Mouse (Mus musculus) midbrain, embryonic 12.5 days (tissue): Measurements from ENCODE around the gene Olfr718-ps1. TPM values are rescaled to one million over a fixed set of nuclear protein-coding genes. Genes with fewer than 3 reads are reported as not detected.
"Not testable (repeated sequence)": the region's sequence is repeated elsewhere in the genome, so short reads cannot be mapped to it uniquely, and the experiment has no call there.

Experiments used
- ATAC-seq: fragments of 200-750 bp; cut with Nextera tagmentation; 2 replicates; pipeline ENCODE4 v1.8.0; 2017; ENCODE audit warnings: low read depth, moderate TSS enrichment, moderate library complexity; ENCODE audit not compliant: low FRiP score
- H3K27ac ChIP-seq: fragments of 300-500 bp; sonication (generic); replicated peaks from 2 replicates; pipeline ENCODE4 v1.5.1; 2016; ENCODE audit warnings: mild to moderate bottlenecking
- H3K27me3 ChIP-seq: fragments of 300-500 bp; sonication (generic); 2 replicates; pipeline ENCODE4 v1.6.1; 2016; ENCODE audit warnings: mild to moderate bottlenecking
- H3K36me3 ChIP-seq: fragments of 300-500 bp; sonication (generic); 2 replicates; pipeline ENCODE4 v1.6.1; 2016
- H3K4me1 ChIP-seq: fragments of 300-500 bp; sonication (generic); 2 replicates; pipeline ENCODE4 v1.6.1; 2016
- H3K4me2 ChIP-seq: fragments of 300-500 bp; sonication (generic); replicated peaks from 2 replicates; pipeline ENCODE4 v1.6.1; 2016; ENCODE audit warnings: mild to moderate bottlenecking, moderate library complexity
- H3K4me3 ChIP-seq: fragments of 300-500 bp; sonication (generic); 2 replicates; pipeline ENCODE4 v1.5.1; 2016; ENCODE audit warnings: mild to moderate bottlenecking
- H3K9ac ChIP-seq: fragments of 300-500 bp; sonication (generic); replicated peaks from 2 replicates; pipeline ENCODE4 v1.6.1; 2016; ENCODE audit warnings: mild to moderate bottlenecking, moderate library complexity
- H3K9me3 ChIP-seq: fragments of 300-500 bp; sonication (generic); 2 replicates; pipeline ENCODE4 v1.6.1; 2016; ENCODE audit warnings: mild to moderate bottlenecking
- WGBS: fragments of 180-500 bp; shearing (Covaris S2); methylation state at CpG from one replicate; pipeline ENCODE4 v1.1.7; 2016; 5-methylcytosine and 5-hydroxymethylcytosine counted together
- polyA plus RNA-seq: library from polyadenylated mRNA; unstranded; fragments of >200 nt; fragmentation: Nextera tagmentation; extraction: Ambion mirVana; gene quantifications from 2 replicates; pipeline ENCODE4 v1.2.1, GENCODE M21; 2016

Gene Olfr718-ps1
- polyA plus RNA-seq, result not detected in 2 replicates

DNA sequence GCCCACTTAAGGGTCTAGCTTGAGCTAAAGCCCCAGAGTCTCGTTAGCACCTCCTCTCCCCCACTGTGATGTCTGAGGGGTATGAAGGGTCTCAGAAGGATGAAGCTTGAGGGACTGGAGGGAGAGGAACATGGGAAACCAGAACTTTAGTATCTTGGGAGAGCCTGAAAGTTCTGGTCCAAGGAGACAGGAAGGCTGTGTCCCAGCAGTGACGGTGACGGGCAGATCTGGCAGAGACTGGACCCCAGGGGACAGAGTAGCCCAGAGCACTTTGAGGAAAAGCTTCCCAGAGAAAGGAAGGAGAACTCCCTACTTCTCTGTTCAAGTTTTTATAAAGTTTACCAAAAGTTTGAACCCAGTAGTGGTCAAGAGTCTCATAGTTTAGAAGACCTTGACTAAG lies at the start of gene Olfr718-ps1:
TSS of gene Olfr718-ps1 (minus strand) at position 101 of the 400 bp plus-strand sequence.
- Histone ChIP-seq H3K4me3 (no peak within 1 kb of the TSS), H3K9me3 (peaks cover 13% of the 10 kb centered on the region; the same call in 1 of the 2 replicates), H3K9ac (no peak within 1 kb of the TSS), H3K4me1 (no peaks in the 10 kb centered on the region), H3K36me3 (no peaks in the 10 kb centered on the region), H3K4me2 (no peak within 1 kb of the TSS), H3K27ac (no peak within 1 kb of the TSS), H3K27me3 (no peaks in the 10 kb centered on the region)
- WGBS, result 79% methylated on average over 3 of the region's 3 CpGs
- no peak for ATAC-seq

DNA sequence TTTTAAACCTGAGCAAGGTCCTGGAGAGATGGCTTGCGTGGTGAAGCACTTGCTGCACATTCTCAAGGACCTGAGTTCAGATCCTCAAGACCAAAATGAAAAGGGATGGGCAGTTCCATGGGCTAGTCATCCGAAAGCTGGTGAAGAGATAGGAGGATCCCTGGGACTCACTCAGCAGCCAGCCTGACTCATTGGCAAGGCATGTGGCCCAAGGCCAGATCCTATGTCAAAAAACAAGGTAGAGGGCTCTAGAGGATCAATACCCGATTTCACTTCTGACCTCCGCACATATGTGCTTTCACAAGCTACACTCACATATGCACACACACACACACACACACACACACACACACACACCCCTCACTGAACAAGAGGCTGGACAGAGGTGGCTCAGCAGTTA lies 49.1 kb upstream of the Olfr718-ps1 start:
- Histone ChIP-seq H3K4me1 (no peaks in the 10 kb centered on the region), H3K27ac (no peak overlapping the region), H3K9me3 (no peaks in the 10 kb centered on the region), H3K27me3 (no peaks in the 10 kb centered on the region), H3K9ac (no peak overlapping the region), H3K4me2 (no peak overlapping the region), H3K4me3 (no peak overlapping the region), H3K36me3 (no peaks in the 10 kb centered on the region)
- WGBS, result 84% methylated on average over 4 of the region's 4 CpGs
- ATAC-seq, result no peak

DNA sequence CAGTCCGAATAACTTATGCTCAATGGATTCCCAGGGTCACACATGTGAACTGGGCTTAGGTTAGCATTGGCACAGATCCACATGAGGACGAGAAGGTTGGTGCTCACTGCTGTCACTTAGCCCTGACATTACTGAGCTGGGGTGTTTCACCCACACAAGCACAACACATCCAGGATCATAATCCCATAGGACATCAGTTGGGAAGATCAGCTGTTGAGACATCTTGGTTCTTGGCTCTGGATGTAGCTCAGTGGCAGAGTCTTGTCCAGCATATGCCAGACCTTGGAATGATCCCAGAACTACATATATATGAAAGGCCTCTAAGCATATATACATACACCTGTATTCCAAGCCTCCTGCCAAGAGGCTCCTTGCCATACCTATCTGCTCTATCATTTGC lies 47.8 kb upstream of the Olfr718-ps1 start:
- H3K9ac ChIP-seq, result no peak overlapping the region
- no peaks in the 10 kb centered on the region for H3K36me3 ChIP-seq
- ATAC-seq, result no peak
- H3K9me3 ChIP-seq, result no peaks in the 10 kb centered on the region
- no peaks in the 10 kb centered on the region for H3K4me1 ChIP-seq
- H3K4me2 ChIP-seq, result no peak overlapping the region
- no peak overlapping the region for H3K4me3 ChIP-seq
- no peak overlapping the region for H3K27ac ChIP-seq
- H3K27me3 ChIP-seq, result no peaks in the 10 kb centered on the region
- 74% methylated on average over 2 of the region's 2 CpGs for WGBS

DNA sequence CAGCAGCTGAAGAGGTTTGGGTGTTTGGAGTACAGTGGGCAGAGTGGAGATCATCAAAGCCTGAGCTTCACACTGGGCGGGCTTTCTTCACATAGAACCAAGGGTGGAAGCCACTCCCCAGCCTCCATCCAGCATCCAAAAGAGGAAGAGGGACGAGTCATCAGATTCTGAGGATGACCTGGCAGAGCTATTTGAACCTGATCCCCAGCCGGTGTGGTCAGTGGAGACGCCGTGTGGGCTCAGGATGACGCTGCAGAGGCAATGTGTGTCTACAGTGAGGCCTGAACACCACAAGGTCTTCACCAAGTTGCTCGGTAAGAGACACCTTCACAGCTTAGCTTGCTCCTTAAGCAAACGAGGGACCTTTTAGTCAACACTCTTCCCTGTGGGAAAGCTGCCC lies 47.4 kb upstream of the Olfr718-ps1 start:
- ATAC-seq, H3K27ac ChIP-seq, H3K27me3 ChIP-seq, H3K4me3 ChIP-seq, H3K9me3 ChIP-seq, H3K9ac ChIP-seq, H3K36me3 ChIP-seq, H3K4me2 ChIP-seq, H3K4me1 ChIP-seq: not testable (repeated sequence)
- WGBS, result 74% methylated on average over 8 of the region's 8 CpGs

DNA sequence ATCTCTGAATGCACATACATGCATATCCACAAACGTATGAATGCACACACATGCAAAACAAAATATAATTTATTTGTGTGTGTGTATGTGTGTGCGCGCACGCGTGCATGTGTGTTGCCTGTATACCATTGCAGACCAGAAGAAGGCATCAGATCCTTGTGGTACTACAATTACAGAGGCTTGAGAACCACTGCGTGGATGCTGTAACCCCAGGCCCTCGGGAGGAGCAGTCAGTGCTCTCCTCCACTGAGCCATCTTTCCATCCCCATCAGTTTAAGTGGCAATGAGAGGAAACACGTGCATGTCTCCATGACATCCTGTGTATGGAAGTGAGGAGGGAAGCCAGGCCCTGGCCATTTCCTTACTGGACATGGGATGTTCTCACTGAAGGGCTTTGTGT lies 45.4 kb upstream of the Olfr718-ps1 start:
- Histone ChIP-seq H3K4me2 (no peak overlapping the region), H3K27ac (no peak overlapping the region), H3K9ac (no peak overlapping the region), H3K9me3 (no peaks in the 10 kb centered on the region), H3K4me1 (no peaks in the 10 kb centered on the region), H3K36me3 (no peaks in the 10 kb centered on the region), H3K27me3 (no peaks in the 10 kb centered on the region), H3K4me3 (no peak overlapping the region)
- WGBS, result 94% methylated on average over 8 of the region's 8 CpGs
- ATAC-seq, result no peak

DNA sequence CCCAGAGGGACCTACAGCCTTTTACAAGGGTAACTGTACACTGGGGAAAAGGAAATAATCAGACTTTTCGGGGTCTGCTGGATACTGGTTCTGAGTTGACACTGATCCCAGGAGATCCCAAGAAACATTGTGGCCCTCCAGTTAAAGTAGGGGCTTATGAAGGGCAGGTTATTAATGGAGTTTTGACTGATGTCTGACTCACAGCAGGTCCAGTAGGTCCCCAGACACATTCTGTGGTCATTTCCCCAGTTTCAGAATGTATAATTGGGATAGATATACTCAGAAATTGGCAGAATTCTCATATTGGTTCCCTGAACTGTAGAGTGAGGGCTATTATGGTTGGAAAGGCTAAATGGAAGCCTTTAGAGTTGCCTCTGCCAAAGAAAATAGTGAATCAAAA lies 40.6 kb upstream of the Olfr718-ps1 start:
- not testable (repeated sequence) for H3K4me3 ChIP-seq, H3K9ac ChIP-seq, H3K36me3 ChIP-seq, ATAC-seq, H3K4me1 ChIP-seq, H3K9me3 ChIP-seq, H3K4me2 ChIP-seq, H3K27ac ChIP-seq
- WGBS, result 71% methylated on average over 1 of the region's 1 CpGs
- peaks cover 12% of the 10 kb centered on the region; the same call in 1 of the 2 replicates for H3K27me3 ChIP-seq

DNA sequence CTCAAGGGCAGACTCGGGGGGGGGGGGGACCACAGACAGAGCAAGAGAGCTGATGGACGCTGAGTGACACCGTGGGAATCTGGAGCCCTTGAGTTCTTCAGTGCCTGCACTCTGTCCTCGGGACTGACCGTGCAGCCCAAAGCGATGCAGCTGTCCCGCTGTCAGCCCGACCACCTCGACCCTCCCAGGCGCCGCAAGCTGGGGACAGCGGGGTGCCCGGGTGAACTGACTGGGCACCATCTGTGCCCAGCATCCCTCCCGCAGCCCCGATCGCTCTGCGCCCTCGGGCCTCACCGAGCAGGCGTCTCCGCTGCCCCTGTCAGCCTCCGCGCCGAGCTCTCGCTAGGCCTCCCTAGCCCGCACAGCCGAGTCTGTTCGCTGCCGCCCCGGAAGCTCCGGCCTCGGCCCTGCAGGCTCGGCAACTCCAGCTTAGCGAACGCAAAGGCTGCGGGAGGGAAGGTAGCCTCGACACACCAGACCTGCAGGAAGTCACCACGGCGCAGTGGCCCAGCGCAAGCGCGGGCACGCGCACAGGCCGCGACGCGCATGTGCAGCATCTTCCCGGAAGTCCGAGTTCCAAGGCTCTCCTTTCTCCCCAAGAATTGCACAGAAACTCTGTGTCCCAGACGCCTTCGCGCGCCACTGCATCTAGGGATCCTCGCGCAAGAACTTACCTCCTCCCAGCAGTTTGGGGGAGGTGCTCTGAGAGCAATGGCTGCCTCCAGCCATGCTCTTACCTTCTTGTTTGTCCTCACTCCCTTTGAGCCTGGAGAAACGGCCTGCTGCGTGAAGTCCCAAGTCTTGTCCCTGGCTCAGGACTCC lies 33.1 kb upstream of the Olfr718-ps1 start, which contains the start of the genes Rbak and Spdye4b:
TSS of gene Rbak (minus strand) at position 521 of the 822 bp plus-strand sequence.
TSS of gene Spdye4b (plus strand) at position 763 of the 822 bp plus-strand sequence.
- Histone ChIP-seq H3K4me3 (peak within 1 kb of the TSS; percentile 84), H3K36me3 (peaks cover 29% of the 10 kb centered on the region), H3K4me1 (peaks cover 12% of the 10 kb centered on the region), H3K27me3 (peaks cover 12% of the 10 kb centered on the region; the same call in 1 of the 2 replicates), H3K27ac (peak within 1 kb of the TSS; percentile 86), H3K9ac (peak within 1 kb of the TSS; percentile 85), H3K9me3 (no peaks in the 10 kb centered on the region), H3K4me2 (peak within 1 kb of the TSS; percentile 91)
- WGBS, result under 1% methylated on average over 58 of the region's 58 CpGs
- peak; percentile 97 for ATAC-seq

DNA sequence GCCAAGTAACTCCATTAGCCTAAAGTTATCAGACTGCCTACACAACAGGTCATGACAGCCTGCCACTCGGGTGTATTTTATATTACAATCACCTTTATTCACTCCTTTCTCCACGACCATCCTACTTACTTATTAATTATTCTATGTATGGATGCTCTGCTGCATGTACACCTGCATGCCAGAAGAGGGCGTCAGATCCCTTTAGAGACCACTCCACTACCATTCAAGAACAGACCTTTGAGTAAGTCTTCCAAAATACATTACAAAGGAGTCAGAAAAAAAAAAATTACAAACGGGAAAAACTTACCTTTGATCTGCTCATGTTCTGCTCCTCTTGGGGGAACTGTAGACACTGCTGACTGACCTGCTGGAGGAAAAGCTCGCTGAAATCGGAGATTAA lies 31.8 kb upstream of the Olfr718-ps1 start:
- Histone ChIP-seq H3K9ac (0 out of 2 replicates have a peak overlapping the region, but pooled peaks have one; percentile 85), H3K27ac (no peak overlapping the region), H3K9me3 (no peaks in the 10 kb centered on the region), H3K4me3 (peak overlapping the region; percentile 84; the same call in 1 of the 2 replicates), H3K36me3 (peaks cover 42% of the 10 kb centered on the region), H3K4me2 (peak overlapping the region; percentile 91), H3K27me3 (0 out of 2 replicates have a peak, but pooled peaks cover 4% of the 10 kb centered on the region), H3K4me1 (peaks cover 12% of the 10 kb centered on the region)
- WGBS, result 40% methylated on average over 6 of the region's 6 CpGs
- no peak for ATAC-seq

DNA sequence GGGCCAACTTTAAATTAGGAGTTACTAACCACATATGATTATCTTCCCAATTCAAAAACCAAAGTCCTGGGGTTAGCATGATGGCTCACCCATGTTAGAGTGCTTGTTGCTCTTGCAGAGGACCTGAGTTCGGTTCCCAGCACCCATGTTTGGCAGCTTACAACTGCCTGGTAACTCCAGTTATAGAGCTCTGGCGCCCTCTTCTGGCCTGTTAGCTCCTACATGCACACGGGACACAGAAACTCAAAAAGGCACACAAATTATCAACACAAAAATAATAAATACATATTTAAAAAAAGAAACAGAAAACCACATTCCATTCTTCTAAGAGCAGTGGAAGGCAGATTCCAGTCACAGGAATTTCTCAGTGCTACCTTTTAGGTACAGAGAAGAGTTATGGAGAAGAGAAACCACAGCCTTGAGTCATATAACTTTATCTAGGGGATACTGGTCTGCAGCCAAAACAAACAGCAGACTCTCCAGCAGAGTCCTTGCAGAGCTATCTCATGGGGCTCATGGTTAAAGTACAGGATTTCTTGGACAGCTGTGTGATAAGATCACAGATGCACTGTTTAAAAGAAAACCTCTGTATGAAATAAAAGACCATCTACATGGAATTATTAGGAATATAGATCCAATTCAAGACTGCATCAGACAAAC lies 30.3 kb upstream of the Olfr718-ps1 start:
- H3K4me2 ChIP-seq, result no peak overlapping the region
- WGBS, result 92% methylated on average over 3 of the region's 3 CpGs
- no peak overlapping the region for H3K9ac ChIP-seq
- peaks cover 57% of the 10 kb centered on the region for H3K36me3 ChIP-seq
- 0 out of 2 replicates have a peak, but pooled peaks cover 9% of the 10 kb centered on the region for H3K9me3 ChIP-seq
- no peak overlapping the region for H3K4me3 ChIP-seq
- peaks cover 12% of the 10 kb centered on the region for H3K4me1 ChIP-seq
- ATAC-seq, result no peak
- H3K27ac ChIP-seq, result no peak overlapping the region
- no peaks in the 10 kb centered on the region for H3K27me3 ChIP-seq

DNA sequence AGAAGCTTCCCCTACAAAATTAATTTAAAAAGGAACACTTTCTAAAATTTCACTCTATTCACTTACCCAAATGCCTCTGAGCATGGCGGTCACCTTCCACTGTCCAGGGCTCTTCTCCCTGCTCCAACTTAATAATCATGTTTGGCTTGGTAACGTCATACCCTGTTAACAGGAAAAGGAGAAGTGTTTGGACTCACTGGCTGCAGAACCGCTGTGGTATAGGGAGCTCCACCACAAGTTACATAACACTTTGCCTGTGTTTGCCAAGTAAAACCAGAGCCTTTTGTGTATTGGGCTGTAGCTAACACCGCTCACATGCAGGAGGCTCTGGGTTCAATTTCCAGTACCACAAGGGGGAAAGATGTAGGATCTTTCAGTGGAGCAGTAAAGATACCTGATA lies 28.6 kb upstream of the Olfr718-ps1 start:
- H3K4me2 ChIP-seq, result no peak overlapping the region
- no peak overlapping the region for H3K9ac ChIP-seq
- no peak overlapping the region for H3K27ac ChIP-seq
- no peaks in the 10 kb centered on the region for H3K27me3 ChIP-seq
- peaks cover 12% of the 10 kb centered on the region for H3K4me1 ChIP-seq
- no peak for ATAC-seq
- WGBS, result 97% methylated on average over 4 of the region's 4 CpGs
- no peak overlapping the region for H3K4me3 ChIP-seq
- 0 out of 2 replicates have a peak, but pooled peaks cover 9% of the 10 kb centered on the region for H3K9me3 ChIP-seq
- peaks cover 74% of the 10 kb centered on the region for H3K36me3 ChIP-seq

DNA sequence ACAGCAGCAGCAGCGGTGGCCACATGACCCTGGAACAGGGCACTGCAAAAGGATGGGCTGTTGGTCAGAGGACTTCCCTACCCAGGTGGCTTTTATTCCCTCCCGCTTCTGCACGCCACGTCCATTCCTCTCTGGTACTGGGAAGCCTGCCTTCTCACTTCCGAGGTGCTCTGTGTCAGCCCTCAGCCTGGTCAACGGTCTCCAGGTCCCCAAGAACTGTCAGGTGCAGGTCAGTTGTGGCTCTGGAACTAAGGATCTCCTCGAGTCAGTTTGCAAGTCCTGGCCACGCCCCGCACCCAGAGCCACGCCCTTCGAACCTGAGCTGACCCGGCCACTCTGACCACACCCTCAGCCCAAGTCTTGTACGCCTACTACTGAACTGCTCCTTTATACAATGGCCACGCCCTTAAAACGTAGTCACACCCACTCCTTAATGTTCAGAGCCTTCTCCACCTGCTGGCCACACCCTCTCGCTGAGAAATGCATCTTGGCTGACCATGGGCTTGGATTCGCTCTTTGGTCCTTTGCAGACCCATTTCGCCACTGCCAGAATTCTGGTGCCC lies 18.2 kb upstream of the Olfr718-ps1 start:
- WGBS, result 14% methylated on average over 18 of the region's 18 CpGs
- H3K4me3 ChIP-seq, result no peak overlapping the region

DNA sequence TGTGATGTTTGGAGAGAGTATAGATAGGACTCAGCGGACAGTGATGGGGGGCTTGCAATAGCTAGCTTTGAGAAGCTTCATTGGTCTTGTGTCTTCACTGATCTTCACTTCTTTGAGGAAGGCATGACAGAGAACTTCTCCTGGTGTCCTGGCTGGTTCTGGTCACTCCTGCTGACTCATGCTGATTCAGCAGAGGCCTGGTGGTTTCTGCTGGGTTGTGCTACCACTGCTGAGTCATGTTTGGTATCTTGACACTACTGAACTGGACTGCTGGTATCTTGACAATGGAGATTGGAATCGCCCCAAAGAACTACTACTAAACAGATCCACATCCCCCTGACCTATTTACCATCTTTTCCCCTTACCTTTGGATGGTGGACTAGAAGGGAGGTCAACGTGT lies 8.2 kb upstream of the Olfr718-ps1 start:
- no peaks in the 10 kb centered on the region for H3K36me3 ChIP-seq
- no peak overlapping the region for H3K4me3 ChIP-seq
- H3K4me2 ChIP-seq, result no peak overlapping the region
- peaks cover 10% of the 10 kb centered on the region; the same call in 1 of the 2 replicates for H3K9me3 ChIP-seq
- peaks cover 35% of the 10 kb centered on the region for H3K27me3 ChIP-seq
- no peak for ATAC-seq
- no peak overlapping the region for H3K9ac ChIP-seq
- WGBS, result 91% methylated on average over 3 of the region's 3 CpGs
- H3K4me1 ChIP-seq, result no peaks in the 10 kb centered on the region
- no peak overlapping the region for H3K27ac ChIP-seq

More for the DNA sequence above, 18.2 kb upstream of the Olfr718-ps1 start:
- no peaks in the 10 kb centered on the region for H3K4me1 ChIP-seq
- H3K36me3 ChIP-seq, result no peaks in the 10 kb centered on the region
- no peaks in the 10 kb centered on the region; the same call in 1 of the 2 replicates for H3K27me3 ChIP-seq
- no peaks in the 10 kb centered on the region for H3K9me3 ChIP-seq
- no peak for ATAC-seq
- no peak overlapping the region for H3K9ac ChIP-seq
- H3K4me2 ChIP-seq, result no peak overlapping the region
- no peak overlapping the region for H3K27ac ChIP-seq
